Mouse (Mus musculus): ENCODE data around the gene Btbd8. TPM values are rescaled to one million over a fixed set of nuclear protein-coding genes. Genes with fewer than 3 reads are reported as not detected.

Gene Btbd8
- polyA plus RNA-seq, 1 experiment from 2014 or later = 11.7 TPM

DNA sequence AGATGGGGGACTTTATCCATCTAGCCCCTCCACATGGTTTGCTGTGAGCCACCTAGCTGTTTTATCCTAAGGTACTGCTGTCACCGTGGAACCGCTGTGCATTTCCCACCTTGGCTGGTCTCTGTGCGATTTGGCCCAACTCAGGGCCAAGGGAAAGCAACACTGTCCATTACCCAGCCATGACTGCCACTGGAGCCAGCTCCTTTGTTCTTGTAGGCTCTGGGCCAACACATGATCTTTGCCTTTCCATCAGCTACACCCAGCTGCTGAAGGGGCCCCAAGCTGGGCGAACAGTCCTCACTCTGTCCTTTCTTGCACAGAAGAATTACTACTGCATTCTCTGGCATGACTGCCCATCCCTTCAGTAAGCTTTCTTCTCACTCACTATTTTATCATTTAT, 80.8 kb downstream of the Btbd8 start:
- Histone ChIP-seq H3K9me3 (ENCODE audit: control insufficient read depth, low read length) (no peaks in the 10 kb centered on the region), H3K4me3 (ENCODE audit: low read depth, low read length) (no peak overlapping the region), H3K4me1 (replicated peaks; ENCODE audit: control insufficient read depth, insufficient read depth, low read length) (no peaks in the 10 kb centered on the region), H3K27ac (ENCODE audit: low read depth, low read length) (no peak overlapping the region), H3K4me2 (replicated peaks; ENCODE audit: low read depth, low read length) (no peak overlapping the region), H3K27me3 (ENCODE audit: control insufficient read depth, insufficient read depth, low read length) (no peaks in the 10 kb centered on the region), H3K36me3 (ENCODE audit: control insufficient read depth, insufficient read depth, low read length) (no peaks in the 10 kb centered on the region), H3K9ac (ENCODE audit: low read depth, low read length) (no peak overlapping the region)
- WGBS = 89% methylated on average over 4 of the region's 4 CpGs
- ATAC-seq (ENCODE audit: low FRiP score) = no peak
- DNase-seq (ENCODE audit: low spot score) = no peak

DNA sequence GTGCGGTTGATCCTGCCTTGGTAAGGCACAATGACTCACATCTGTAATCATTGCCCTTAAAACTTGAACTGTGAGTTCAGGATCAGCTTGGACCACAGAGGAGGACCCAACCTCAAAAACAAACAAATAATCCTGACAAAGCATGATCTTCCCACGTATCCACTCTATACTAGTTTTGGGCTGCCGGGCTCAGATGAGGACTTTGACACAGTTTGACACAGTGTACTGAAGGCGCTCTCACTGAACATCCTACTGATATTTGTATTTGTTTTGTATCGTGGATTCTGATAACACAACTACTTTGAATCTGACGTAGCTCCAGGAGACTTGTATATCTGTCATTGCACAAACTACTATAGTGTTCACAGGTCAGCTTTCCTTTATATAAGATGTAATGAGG, 83.6 kb downstream of the Btbd8 start:
- Histone ChIP-seq H3K9ac (ENCODE audit: low read depth, low read length) (no peak overlapping the region), H3K27me3 (ENCODE audit: control insufficient read depth, insufficient read depth, low read length) (no peaks in the 10 kb centered on the region), H3K4me2 (replicated peaks; ENCODE audit: low read depth, low read length) (no peak overlapping the region), H3K36me3 (ENCODE audit: control insufficient read depth, insufficient read depth, low read length) (no peaks in the 10 kb centered on the region), H3K4me1 (replicated peaks; ENCODE audit: control insufficient read depth, insufficient read depth, low read length) (no peaks in the 10 kb centered on the region), H3K4me3 (ENCODE audit: low read depth, low read length) (no peak overlapping the region), H3K27ac (ENCODE audit: low read depth, low read length) (no peak overlapping the region), H3K9me3 (ENCODE audit: control insufficient read depth, low read length) (no peaks in the 10 kb centered on the region)
- DNase-seq (ENCODE audit: low spot score) (no peak), ATAC-seq (ENCODE audit: low FRiP score) (no peak)
- 89% methylated on average over 6 of the region's 6 CpGs for WGBS

DNA sequence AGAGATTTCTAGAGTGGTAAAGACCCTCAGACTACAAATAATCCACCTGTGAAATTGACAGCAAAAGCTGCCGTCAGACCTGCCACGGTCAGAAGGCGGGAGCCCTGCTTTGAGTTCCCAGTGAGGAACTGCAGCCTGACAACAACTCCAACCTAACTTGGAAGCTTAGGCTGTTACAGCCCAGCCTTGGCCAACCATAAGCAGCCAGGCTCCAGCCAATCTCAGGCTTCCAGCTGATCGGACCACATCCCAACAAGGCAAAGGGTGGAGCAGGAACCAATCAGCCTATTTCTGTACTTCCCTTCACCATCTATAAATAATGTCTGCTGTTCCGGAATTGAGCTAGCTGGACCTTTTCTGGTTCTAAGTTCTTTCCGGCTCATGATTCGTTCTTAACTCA, 84.1 kb downstream of the Btbd8 start:
- Histone ChIP-seq H3K4me3 (ENCODE audit: low read depth, low read length) (no peak overlapping the region), H3K27me3 (ENCODE audit: control insufficient read depth, insufficient read depth, low read length) (no peaks in the 10 kb centered on the region), H3K9ac (ENCODE audit: low read depth, low read length) (no peak overlapping the region), H3K9me3 (ENCODE audit: control insufficient read depth, low read length) (no peaks in the 10 kb centered on the region), H3K36me3 (ENCODE audit: control insufficient read depth, insufficient read depth, low read length) (no peaks in the 10 kb centered on the region), H3K4me1 (replicated peaks; ENCODE audit: control insufficient read depth, insufficient read depth, low read length) (no peaks in the 10 kb centered on the region), H3K4me2 (replicated peaks; ENCODE audit: low read depth, low read length) (no peak overlapping the region), H3K27ac (ENCODE audit: low read depth, low read length) (no peak overlapping the region)
- WGBS = 89% methylated on average over 7 of the region's 7 CpGs
- DNase-seq (ENCODE audit: low spot score) (no peak), ATAC-seq (ENCODE audit: low FRiP score) (no peak)

DNA sequence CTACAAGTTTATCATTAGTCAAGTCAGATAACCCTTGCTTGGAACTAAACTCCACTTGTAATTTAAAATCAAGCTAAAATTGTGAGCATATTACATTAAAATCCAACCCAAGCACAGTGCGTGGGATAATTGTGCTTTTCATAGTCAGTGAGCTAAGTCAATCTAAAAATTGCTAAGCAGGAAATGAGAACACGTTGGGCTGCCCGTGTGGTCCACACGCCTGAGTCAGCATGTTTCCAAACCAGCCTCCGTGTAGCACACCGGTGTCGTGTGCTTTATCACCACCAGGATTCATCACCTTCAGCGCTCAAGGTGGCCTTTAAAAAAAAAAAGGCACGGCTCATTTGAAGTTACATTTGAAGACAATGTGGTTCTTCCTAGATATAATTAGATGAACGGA, 86.5 kb downstream of the Btbd8 start:
- Histone ChIP-seq H3K4me3 (ENCODE audit: low read depth, low read length) (no peak overlapping the region), H3K36me3 (ENCODE audit: control insufficient read depth, insufficient read depth, low read length) (no peaks in the 10 kb centered on the region), H3K9me3 (ENCODE audit: control insufficient read depth, low read length) (no peaks in the 10 kb centered on the region), H3K27ac (ENCODE audit: low read depth, low read length) (no peak overlapping the region), H3K9ac (ENCODE audit: low read depth, low read length) (no peak overlapping the region), H3K4me2 (replicated peaks; ENCODE audit: low read depth, low read length) (no peak overlapping the region), H3K27me3 (ENCODE audit: control insufficient read depth, insufficient read depth, low read length) (no peaks in the 10 kb centered on the region), H3K4me1 (replicated peaks; ENCODE audit: control insufficient read depth, insufficient read depth, low read length) (no peaks in the 10 kb centered on the region)
- no peak for ATAC-seq (ENCODE audit: low FRiP score)
- 88% methylated on average over 10 of the region's 10 CpGs for WGBS
- DNase-seq (ENCODE audit: low spot score) = no peak

DNA sequence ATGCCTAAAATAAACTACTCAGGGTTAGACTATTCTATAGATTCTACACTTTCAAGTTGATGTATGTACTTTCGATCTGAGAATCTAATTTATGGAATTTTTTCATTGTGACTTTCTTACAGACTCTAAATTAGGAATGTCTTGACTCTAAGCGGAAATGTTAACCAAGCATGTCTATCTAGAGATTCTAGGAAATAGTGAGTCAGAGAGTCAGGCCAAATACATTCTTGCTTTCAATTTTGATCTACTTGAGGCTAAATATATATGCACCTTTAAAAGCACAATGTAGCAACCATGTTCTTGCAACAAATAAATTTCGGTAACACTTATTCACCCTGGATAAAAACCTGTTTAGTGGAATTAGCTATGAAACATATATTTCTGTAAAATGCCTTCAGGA, 91.1 kb downstream of the Btbd8 start:
- 92% methylated on average over 3 of the region's 3 CpGs for WGBS
- no peak overlapping the region for H3K9ac ChIP-seq (ENCODE audit: low read depth, low read length)
- ATAC-seq (ENCODE audit: low FRiP score) (no peak), DNase-seq (ENCODE audit: low spot score) (no peak)
- no peaks in the 10 kb centered on the region for H3K4me1 ChIP-seq (replicated peaks; ENCODE audit: control insufficient read depth, insufficient read depth, low read length)
- no peaks in the 10 kb centered on the region for H3K27me3 ChIP-seq (ENCODE audit: control insufficient read depth, insufficient read depth, low read length)
- H3K9me3 ChIP-seq (ENCODE audit: control insufficient read depth, low read length) = no peaks in the 10 kb centered on the region
- no peaks in the 10 kb centered on the region for H3K36me3 ChIP-seq (ENCODE audit: control insufficient read depth, insufficient read depth, low read length)
- no peak overlapping the region for H3K27ac ChIP-seq (ENCODE audit: low read depth, low read length)
- no peak overlapping the region for H3K4me3 ChIP-seq (ENCODE audit: low read depth, low read length)
- H3K4me2 ChIP-seq (replicated peaks; ENCODE audit: low read depth, low read length) = no peak overlapping the region

DNA sequence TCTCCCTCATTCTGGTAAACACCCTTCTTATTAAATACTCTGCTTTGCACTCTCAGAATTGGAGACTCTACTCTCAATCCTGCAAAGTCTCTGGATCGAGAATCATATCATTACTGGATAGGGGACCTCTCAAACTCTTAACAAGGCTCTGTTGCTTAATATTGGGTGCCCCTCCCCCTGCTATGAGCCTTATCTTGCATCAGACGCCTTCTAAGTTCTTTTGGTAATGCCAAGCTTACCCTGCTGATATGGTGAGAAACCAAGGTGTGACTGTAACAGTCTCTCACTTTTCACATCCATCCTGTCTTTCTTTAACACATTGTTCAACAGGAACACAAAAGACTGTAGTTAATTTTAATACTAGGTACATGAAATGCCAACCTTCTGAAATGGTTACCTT, 95.8 kb downstream of the Btbd8 start:
- Histone ChIP-seq H3K27ac (ENCODE audit: low read depth, low read length) (no peak overlapping the region), H3K4me3 (ENCODE audit: low read depth, low read length) (no peak overlapping the region), H3K4me2 (replicated peaks; ENCODE audit: low read depth, low read length) (no peak overlapping the region), H3K36me3 (ENCODE audit: control insufficient read depth, insufficient read depth, low read length) (no peaks in the 10 kb centered on the region), H3K4me1 (replicated peaks; ENCODE audit: control insufficient read depth, insufficient read depth, low read length) (no peaks in the 10 kb centered on the region), H3K9me3 (ENCODE audit: control insufficient read depth, low read length) (no peaks in the 10 kb centered on the region), H3K9ac (ENCODE audit: low read depth, low read length) (no peak overlapping the region), H3K27me3 (ENCODE audit: control insufficient read depth, insufficient read depth, low read length) (no peaks in the 10 kb centered on the region)
- WGBS = 73% methylated on average over 2 of the region's 2 CpGs
- ATAC-seq (ENCODE audit: low FRiP score) (no peak), DNase-seq (ENCODE audit: low spot score) (no peak)

DNA sequence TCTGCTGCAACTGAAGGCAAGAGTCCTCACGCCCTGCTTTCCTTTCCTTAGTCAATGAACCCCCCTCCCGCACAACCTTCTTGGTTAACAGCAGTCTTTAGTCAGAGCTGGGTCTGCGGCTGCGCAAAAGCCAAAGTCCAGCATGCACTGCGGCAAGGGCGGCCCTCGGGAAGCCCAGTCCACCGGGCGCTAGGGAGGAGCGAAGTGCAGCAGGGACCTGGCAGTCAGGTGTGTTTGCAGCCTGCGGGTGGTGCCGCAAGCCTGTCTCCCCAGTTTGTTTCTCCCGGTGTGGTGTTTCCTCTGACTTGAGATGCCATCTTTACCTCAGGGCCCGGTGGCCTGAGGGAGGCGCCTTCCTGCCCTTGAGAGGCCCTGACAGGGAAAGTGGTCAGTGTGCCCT, 96.8 kb downstream of the Btbd8 start, which contains the start of gene 1700028K03Rik:
TSS of gene 1700028K03Rik (plus strand) at position 129 of the 400 bp plus-strand sequence.
- no peaks in the 10 kb centered on the region for H3K9me3 ChIP-seq (ENCODE audit: control insufficient read depth, low read length)
- DNase-seq (ENCODE audit: low spot score) (no peak), ATAC-seq (ENCODE audit: low FRiP score) (no peak)
- H3K4me2 ChIP-seq (replicated peaks; ENCODE audit: low read depth, low read length) = no peak within 1 kb of the TSS
- H3K36me3 ChIP-seq (ENCODE audit: control insufficient read depth, insufficient read depth, low read length) = no peaks in the 10 kb centered on the region
- no peak within 1 kb of the TSS for H3K4me3 ChIP-seq (ENCODE audit: low read depth, low read length)
- WGBS = 73% methylated on average over 15 of the region's 15 CpGs
- H3K9ac ChIP-seq (ENCODE audit: low read depth, low read length) = no peak within 1 kb of the TSS
- H3K4me1 ChIP-seq (replicated peaks; ENCODE audit: control insufficient read depth, insufficient read depth, low read length) = no peaks in the 10 kb centered on the region
- H3K27ac ChIP-seq (ENCODE audit: low read depth, low read length) = no peak within 1 kb of the TSS
- H3K27me3 ChIP-seq (ENCODE audit: control insufficient read depth, insufficient read depth, low read length) = no peaks in the 10 kb centered on the region

DNA sequence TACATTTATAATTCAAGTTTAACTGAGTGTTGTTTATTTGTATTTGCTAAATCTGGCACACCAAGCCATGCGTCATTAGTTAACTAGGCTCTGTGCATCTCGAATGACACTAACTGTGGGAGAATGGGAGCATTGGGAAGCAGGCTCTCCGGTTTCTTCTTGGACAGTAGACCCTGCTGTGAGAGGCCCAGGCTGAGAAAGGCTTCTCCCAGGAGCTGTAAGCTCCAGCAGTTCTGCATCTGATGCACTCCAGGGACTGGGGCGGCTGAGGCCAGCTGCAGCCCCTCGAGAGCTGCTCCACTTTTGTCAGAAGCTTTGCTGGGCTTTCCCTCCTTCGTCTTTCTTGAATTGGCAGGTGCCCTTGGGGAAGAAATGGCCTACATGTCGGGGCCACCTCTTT, 103.9 kb downstream of the Btbd8 start:
- DNase-seq (ENCODE audit: low spot score) = no peak
- no peaks in the 10 kb centered on the region for H3K9me3 ChIP-seq (ENCODE audit: control insufficient read depth, low read length)
- no peaks in the 10 kb centered on the region for H3K36me3 ChIP-seq (ENCODE audit: control insufficient read depth, insufficient read depth, low read length)
- no peaks in the 10 kb centered on the region for H3K27me3 ChIP-seq (ENCODE audit: control insufficient read depth, insufficient read depth, low read length)
- ATAC-seq (ENCODE audit: low FRiP score) = no peak
- H3K27ac ChIP-seq (ENCODE audit: low read depth, low read length) = no peak overlapping the region
- H3K9ac ChIP-seq (ENCODE audit: low read depth, low read length) = no peak overlapping the region
- no peak overlapping the region for H3K4me3 ChIP-seq (ENCODE audit: low read depth, low read length)
- 29% methylated on average over 7 of the region's 7 CpGs for whole genome bisulfite sequencing
- no peak overlapping the region for H3K4me2 ChIP-seq (replicated peaks; ENCODE audit: low read depth, low read length)
- H3K4me1 ChIP-seq (replicated peaks; ENCODE audit: control insufficient read depth, insufficient read depth, low read length) = no peaks in the 10 kb centered on the region

DNA sequence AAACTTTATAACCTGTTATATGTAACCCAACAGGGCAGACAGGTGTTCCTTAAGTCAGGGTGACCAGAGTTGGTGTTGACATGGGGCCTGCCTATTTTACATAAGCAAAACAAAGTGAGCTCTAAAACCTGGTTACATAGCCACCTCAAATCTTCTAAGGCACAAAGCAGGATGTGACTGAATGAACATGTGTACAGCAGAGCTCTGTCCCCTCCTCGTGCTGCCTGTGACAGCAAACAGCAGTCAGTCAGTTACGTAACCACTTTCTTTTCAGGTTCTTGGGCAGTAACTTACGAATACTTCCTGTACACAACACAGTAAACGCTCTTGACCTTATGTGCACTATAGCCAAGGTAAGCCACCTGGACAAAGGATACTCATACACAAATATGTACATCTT, 108.1 kb downstream of the Btbd8 start:
- DNase-seq (ENCODE audit: low spot score) (no peak), ATAC-seq (ENCODE audit: low FRiP score) (no peak)
- H3K9me3 ChIP-seq (ENCODE audit: control insufficient read depth, low read length) = no peaks in the 10 kb centered on the region
- 87% methylated on average over 4 of the region's 4 CpGs for WGBS
- no peak overlapping the region for H3K27ac ChIP-seq (ENCODE audit: low read depth, low read length)
- no peaks in the 10 kb centered on the region for H3K4me1 ChIP-seq (replicated peaks; ENCODE audit: control insufficient read depth, insufficient read depth, low read length)
- no peaks in the 10 kb centered on the region for H3K27me3 ChIP-seq (ENCODE audit: control insufficient read depth, insufficient read depth, low read length)
- H3K4me2 ChIP-seq (replicated peaks; ENCODE audit: low read depth, low read length) = no peak overlapping the region
- H3K36me3 ChIP-seq (ENCODE audit: control insufficient read depth, insufficient read depth, low read length) = no peaks in the 10 kb centered on the region
- no peak overlapping the region for H3K4me3 ChIP-seq (ENCODE audit: low read depth, low read length)
- no peak overlapping the region for H3K9ac ChIP-seq (ENCODE audit: low read depth, low read length)
